Mouse (Mus musculus): ENCODE results near the gene Znrf2.

DNA sequence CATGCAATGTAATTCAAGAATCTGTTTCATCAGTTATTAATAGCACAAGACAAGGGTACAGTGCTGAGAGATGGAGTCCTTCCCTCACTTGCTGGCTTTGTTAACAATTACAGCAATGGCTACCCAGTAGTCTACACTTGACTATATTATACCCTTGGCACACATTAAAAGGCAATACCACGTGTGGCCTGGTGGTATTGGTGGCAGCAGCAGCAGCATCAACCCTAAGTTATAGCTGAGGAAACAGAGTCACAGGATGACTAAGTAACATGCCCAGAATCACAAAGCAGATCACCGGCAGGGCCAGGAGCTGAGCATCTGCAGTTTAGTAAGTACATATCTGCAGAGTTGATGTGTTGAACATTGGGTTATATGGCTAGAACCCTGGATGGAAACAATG is 22.3 kb upstream of the Znrf2 start:
- no peak for TF ChIP-seq TAL1 (IDR thresholded peaks at IDR 0.05; ENCODE audit: low read length)
- no peak for TF ChIP-seq GATA1 (IDR thresholded peaks at IDR 0.05; ENCODE audit: low read length)
